Mouse (Mus musculus) midbrain, embryonic 16.5 days (tissue): Measurements from ENCODE around the gene Ppara. TPM values are rescaled to one million over a fixed set of nuclear protein-coding genes. Genes with fewer than 3 reads are reported as not detected.

Experiments
- ATAC-seq: fragments of 200-750 bp; cut with Nextera tagmentation; 2 replicates; pipeline ENCODE4 v1.8.0; 2017; ENCODE audit warnings: moderate TSS enrichment
- H3K27ac ChIP-seq: fragments of 300-500 bp; sonication (generic); 2 replicates; pipeline ENCODE4 v1.5.1; 2014; ENCODE audit warnings: mild to moderate bottlenecking, low read length, mixed read lengths
- H3K27me3 ChIP-seq: fragments of 300-500 bp; sonication (generic); 2 replicates; pipeline ENCODE4 v1.6.1; 2014; ENCODE audit warnings: low read depth, low read length, mixed read lengths; ENCODE audit not compliant: control insufficient read depth, insufficient read depth
- H3K36me3 ChIP-seq: fragments of 300-500 bp; sonication (generic); 2 replicates; pipeline ENCODE4 v1.6.1; 2014; ENCODE audit warnings: mild to moderate bottlenecking, low read length, moderate library complexity, mixed read lengths; ENCODE audit not compliant: control insufficient read depth, insufficient read depth
- H3K4me1 ChIP-seq: fragments of 300-500 bp; sonication (generic); 2 replicates; pipeline ENCODE4 v1.6.1; 2014; ENCODE audit warnings: mild to moderate bottlenecking, low read length, mixed read lengths; ENCODE audit not compliant: control insufficient read depth, insufficient read depth
- H3K4me2 ChIP-seq: fragments of 300-500 bp; sonication (generic); 2 replicates; pipeline ENCODE4 v1.6.1; 2014; ENCODE audit warnings: mild to moderate bottlenecking, low read length, mixed read lengths
- H3K4me3 ChIP-seq: fragments of 300-500 bp; sonication (generic); 2 replicates; pipeline ENCODE4 v1.5.1; 2014; ENCODE audit warnings: low read depth, mild to moderate bottlenecking, low read length, moderate library complexity, mixed read lengths
- H3K9ac ChIP-seq: fragments of 300-500 bp; sonication (generic); 2 replicates; pipeline ENCODE4 v1.6.1; 2014; ENCODE audit warnings: low read depth, low read length, mixed read lengths
- H3K9me3 ChIP-seq: fragments of 300-500 bp; sonication (generic); replicated peaks from 2 replicates; pipeline ENCODE4 v1.6.1; 2014; ENCODE audit warnings: mild to moderate bottlenecking, low read length, mixed read lengths; ENCODE audit not compliant: control insufficient read depth, poor library complexity, severe bottlenecking
- WGBS: fragments of 180-500 bp; shearing (Covaris S2); extraction: QIAGEN DNeasy Blood & Tissue Kit; methylation state at CpG from one replicate; pipeline ENCODE4 v1.1.7; 2014; 5-methylcytosine and 5-hydroxymethylcytosine counted together
- polyA plus RNA-seq: library from polyadenylated mRNA; unstranded; fragments of >200 nt; fragmentation: Nextera tagmentation; extraction: Ambion mirVana; gene quantifications from 2 replicates; pipeline ENCODE4 v1.2.1, GENCODE M21; 2015

The Ppara gene
- polyA plus RNA-seq, 1 experiment from 2014 or later: 1.5 TPM

DNA sequence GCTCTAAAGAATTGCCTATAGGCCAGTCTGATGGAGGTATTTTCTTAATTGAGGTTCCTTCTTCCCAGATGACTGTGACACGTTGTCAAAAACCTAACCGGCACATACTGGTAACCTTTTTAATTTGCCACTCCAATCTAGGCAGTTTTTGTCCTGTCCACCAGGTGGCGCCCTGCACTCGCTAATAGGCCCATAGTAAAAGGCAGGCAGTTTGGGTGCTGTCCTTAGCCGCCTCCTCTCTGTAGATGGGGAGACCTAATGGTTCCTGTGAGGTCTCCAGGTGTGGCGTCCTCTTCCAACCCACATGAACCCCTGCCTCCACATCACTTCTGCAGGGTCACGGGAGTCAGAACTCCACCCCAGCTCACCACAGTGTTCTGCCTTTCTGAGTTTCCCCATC lies 18.7 kb upstream of the Ppara start:
- Histone ChIP-seq H3K9me3 (no peaks in the 10 kb centered on the region), H3K27me3 (no peaks in the 10 kb centered on the region), H3K9ac (no peak overlapping the region), H3K4me3 (no peak overlapping the region), H3K36me3 (no peaks in the 10 kb centered on the region), H3K27ac (no peak overlapping the region), H3K4me1 (no peaks in the 10 kb centered on the region), H3K4me2 (no peak overlapping the region)
- WGBS: 9% methylated on average over 7 of the region's 7 CpGs
- peak; percentile 55; the same call in 1 of the 2 replicates for ATAC-seq

DNA sequence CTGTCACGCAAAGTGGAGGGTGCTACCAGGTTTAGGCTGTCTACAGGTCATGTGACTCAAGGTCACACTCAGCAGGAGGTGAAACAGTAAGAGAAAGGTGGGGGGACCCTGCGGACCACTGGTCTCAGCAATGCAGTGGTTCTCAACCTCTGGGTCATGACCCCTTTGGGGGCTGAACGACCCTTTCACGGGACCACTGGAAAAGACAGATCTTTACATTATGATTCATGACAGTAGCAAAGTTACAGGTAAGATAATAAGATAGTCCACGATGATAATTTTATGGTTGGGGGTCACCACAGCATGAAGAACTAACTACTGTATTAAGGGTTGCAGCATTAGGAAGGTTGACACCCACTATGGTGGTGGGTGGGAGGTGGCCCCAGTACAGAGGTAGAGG lies 18.2 kb upstream of the Ppara start:
- Histone ChIP-seq H3K4me3 (no peak overlapping the region), H3K4me2 (no peak overlapping the region), H3K27me3 (0 out of 2 replicates have a peak, but pooled peaks cover 1% of the 10 kb centered on the region), H3K27ac (no peak overlapping the region), H3K4me1 (no peaks in the 10 kb centered on the region), H3K9ac (no peak overlapping the region), H3K9me3 (no peaks in the 10 kb centered on the region), H3K36me3 (no peaks in the 10 kb centered on the region)
- 82% methylated on average over 5 of the region's 5 CpGs for WGBS
- no peak for ATAC-seq

DNA sequence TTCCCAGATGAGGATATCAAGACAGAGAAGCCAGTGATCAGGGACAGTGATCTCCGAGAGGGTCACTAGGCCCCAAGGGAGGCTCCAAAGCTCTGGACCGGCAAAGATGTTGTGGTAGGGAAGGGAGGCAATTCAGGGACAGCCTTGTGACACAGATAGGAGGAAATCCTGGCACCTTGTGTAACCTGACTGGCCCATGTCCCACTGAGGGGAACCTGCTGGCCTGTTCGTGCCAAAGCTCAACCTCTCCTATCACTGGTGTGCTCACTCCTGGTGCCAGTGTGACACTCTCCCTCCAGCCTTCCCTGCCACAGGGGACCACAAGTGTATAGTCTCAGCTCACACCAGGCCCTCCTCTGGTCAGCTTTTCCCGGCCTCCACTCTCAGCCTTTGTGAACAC lies 17.8 kb upstream of the Ppara start:
- 60% methylated on average over 4 of the region's 4 CpGs for WGBS
- H3K4me1 ChIP-seq: no peaks in the 10 kb centered on the region
- ATAC-seq: no peak

DNA sequence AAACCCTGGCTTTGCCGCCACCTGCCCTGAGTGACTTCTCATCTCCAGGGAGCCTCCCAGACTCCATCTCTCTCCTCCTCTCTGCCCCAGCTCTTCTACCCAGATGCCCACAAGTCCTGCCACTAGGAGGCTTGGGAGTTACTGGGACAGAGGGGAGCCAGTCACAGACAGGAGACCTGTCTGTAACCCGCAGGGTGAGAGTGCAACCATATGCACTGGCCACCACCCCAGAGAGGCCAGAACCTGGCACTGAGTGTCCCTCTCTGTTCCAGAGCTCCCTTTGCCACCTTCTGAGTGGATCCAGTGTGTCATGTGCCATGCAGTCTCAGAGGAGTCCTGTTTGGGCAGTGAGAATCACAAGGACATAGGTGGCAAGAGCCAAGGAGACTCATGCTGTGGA lies 17.0 kb upstream of the Ppara start:
- Histone ChIP-seq H3K27me3 (0 out of 2 replicates have a peak, but pooled peaks cover 2% of the 10 kb centered on the region), H3K4me1 (no peaks in the 10 kb centered on the region), H3K9ac (no peak overlapping the region), H3K36me3 (no peaks in the 10 kb centered on the region), H3K4me2 (no peak overlapping the region), H3K9me3 (no peaks in the 10 kb centered on the region), H3K4me3 (no peak overlapping the region), H3K27ac (no peak overlapping the region)
- ATAC-seq: no peak
- WGBS: 79% methylated on average over 2 of the region's 2 CpGs

More for the DNA sequence above, 17.8 kb upstream of the Ppara start:
- Histone ChIP-seq H3K9ac (no peak overlapping the region), H3K9me3 (no peaks in the 10 kb centered on the region), H3K4me3 (no peak overlapping the region), H3K4me2 (no peak overlapping the region), H3K27ac (no peak overlapping the region), H3K27me3 (0 out of 2 replicates have a peak, but pooled peaks cover 2% of the 10 kb centered on the region), H3K36me3 (no peaks in the 10 kb centered on the region)

DNA sequence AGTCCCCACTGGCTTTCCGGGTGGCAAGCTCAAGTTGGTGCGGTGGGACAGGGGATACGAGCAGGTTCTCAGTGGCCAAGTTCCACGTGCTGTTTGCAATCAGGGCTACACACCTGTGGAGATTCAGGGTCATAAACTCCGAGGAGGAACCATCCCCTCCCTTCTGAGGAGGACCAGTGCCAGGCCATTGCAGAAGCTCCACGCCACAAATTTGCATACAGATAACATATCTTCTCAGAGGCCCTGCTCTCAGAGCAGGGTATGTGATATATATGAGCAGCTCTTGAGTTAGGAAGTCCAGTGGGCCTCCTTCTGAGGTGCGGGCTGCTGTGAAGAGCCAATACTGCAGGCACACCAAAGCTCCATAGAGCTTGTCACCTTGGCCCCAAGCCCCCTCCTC lies 15.8 kb upstream of the Ppara start:
- no peaks in the 10 kb centered on the region for H3K36me3 ChIP-seq
- H3K4me2 ChIP-seq: no peak overlapping the region
- H3K9me3 ChIP-seq: no peaks in the 10 kb centered on the region
- no peak overlapping the region for H3K4me3 ChIP-seq
- 0 out of 2 replicates have a peak, but pooled peaks cover 2% of the 10 kb centered on the region for H3K27me3 ChIP-seq
- H3K4me1 ChIP-seq: no peaks in the 10 kb centered on the region
- no peak overlapping the region for H3K9ac ChIP-seq
- no peak for ATAC-seq
- H3K27ac ChIP-seq: no peak overlapping the region
- 86% methylated on average over 7 of the region's 7 CpGs for whole genome bisulfite sequencing

DNA sequence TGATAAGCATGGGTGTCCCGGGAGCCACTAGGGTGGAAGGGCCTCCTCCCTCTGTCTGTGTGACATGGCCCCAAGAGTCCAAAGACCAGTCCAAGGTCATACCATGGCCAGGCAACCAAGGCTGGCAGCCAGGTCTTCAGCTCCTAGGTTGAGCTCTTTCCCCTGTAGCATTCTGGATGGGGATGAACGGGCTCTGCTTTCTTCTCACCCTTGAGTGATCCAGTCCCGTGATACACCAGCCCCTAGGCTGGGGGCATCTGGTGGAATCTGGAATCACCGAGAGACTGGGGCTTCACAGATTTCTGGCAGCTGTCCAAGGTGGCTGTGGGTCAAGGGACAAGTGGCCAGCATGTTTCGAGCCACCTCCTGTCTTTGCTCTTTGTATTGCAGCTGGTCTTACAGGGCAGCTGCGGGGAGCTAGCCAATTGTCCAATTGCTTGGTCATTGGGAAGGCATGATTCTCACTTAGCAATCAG lies 14.4 kb upstream of the Ppara start:
- Histone ChIP-seq H3K4me2 (no peak overlapping the region), H3K27ac (no peak overlapping the region), H3K9me3 (no peaks in the 10 kb centered on the region), H3K27me3 (0 out of 2 replicates have a peak, but pooled peaks cover 2% of the 10 kb centered on the region), H3K36me3 (no peaks in the 10 kb centered on the region), H3K4me1 (no peaks in the 10 kb centered on the region), H3K9ac (no peak overlapping the region), H3K4me3 (no peak overlapping the region)
- 62% methylated on average over 6 of the region's 6 CpGs for WGBS
- ATAC-seq: no peak

DNA sequence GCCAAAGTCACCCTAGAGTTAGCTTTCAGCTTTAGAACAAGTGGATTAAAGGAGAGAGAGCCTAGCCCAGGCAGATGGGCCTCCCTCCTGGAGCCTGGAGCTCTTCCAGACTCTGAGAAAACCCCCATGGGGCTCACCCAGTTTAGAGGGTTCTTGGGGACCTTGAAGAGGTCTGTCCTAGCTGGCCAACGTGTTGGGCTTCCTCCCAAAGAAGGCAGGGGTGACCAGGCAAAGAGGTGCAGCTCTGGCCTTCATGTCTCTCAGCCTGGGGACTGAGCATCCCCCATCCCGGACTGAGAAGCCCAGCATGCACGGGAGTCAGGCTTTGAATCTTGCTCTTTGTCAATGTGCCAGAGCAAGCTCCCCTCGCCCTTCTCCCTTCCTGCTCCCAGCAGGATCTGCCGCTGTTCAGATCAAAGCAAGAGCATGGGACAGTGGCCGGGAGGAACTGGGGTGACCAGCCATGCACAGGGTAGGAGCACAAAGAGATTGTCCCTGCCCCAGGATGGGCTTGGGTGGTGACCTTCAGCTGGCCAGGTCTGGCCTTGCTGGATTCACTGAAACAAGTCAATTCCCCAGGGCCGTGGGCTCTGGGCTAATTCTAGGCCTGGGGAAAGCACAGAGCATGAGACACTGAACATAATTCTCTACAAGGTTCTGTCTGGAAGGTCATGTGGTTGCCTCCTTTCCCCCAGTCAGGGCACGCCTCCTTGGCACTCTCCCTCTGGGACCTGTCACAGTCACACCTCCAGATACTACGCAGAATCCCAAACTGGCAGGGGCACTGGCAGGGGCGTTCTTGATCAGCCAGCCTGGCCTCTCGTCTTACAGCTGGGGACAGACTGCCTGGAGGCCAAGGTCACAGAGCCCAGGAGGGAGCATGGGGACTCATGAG lies 10.3 kb upstream of the Ppara start:
- H3K9me3 ChIP-seq: no peaks in the 10 kb centered on the region
- H3K27me3 ChIP-seq: peaks cover 2% of the 10 kb centered on the region; the same call in 1 of the 2 replicates
- no peak overlapping the region for H3K4me3 ChIP-seq
- H3K9ac ChIP-seq: no peak overlapping the region
- no peaks in the 10 kb centered on the region for H3K4me1 ChIP-seq
- no peaks in the 10 kb centered on the region for H3K36me3 ChIP-seq
- ATAC-seq: no peak
- no peak overlapping the region for H3K27ac ChIP-seq
- H3K4me2 ChIP-seq: no peak overlapping the region
- WGBS: 48% methylated on average over 11 of the region's 11 CpGs

DNA sequence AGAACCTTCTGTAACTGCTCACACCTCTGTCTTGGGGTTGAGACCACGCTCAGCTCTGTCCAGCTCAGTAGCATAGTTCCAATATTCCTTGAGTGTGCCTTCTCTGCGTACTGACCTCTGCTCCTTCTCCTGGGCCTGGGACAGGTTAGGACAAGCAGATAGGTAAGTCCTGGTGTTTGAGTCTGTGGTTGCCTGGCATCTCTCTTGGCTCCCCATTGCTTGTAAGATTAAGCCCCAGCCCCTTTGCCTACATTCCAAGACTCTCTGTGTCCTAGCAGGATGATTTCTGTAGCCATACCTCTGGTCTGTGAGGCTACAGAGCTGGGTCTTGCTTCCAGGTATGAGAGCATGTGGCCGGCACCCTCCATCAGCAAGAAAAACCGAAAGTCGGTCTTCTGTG lies 6.6 kb upstream of the Ppara start:
- H3K9me3 ChIP-seq: no peaks in the 10 kb centered on the region
- H3K27me3 ChIP-seq: peaks cover 14% of the 10 kb centered on the region
- no peak overlapping the region for H3K9ac ChIP-seq
- no peak overlapping the region for H3K4me3 ChIP-seq
- H3K27ac ChIP-seq: no peak overlapping the region
- ATAC-seq: no peak
- no peaks in the 10 kb centered on the region for H3K36me3 ChIP-seq
- no peaks in the 10 kb centered on the region for H3K4me1 ChIP-seq
- no peak overlapping the region for H3K4me2 ChIP-seq
- 90% methylated on average over 5 of the region's 5 CpGs for WGBS

DNA sequence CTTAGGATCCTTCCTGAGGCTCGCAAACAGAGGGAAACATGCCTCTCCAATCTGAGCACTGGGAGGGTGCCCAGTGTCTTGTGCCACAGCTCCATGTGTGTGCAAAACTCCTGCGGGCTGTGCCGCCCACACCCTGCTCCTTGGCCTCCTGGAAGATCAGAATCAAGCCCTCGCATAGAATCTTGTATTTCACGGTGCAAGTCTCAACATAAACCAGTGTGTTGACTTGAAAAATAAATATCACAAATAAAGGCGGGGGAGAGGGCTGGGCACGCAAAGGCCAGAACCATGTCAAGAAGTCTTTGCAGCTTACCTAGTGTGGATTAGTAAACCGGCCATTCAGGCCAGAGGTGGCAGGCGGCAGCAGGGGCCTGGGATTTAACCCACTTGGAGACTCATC lies 5.5 kb upstream of the Ppara start:
- no peaks in the 10 kb centered on the region for H3K4me1 ChIP-seq
- H3K27ac ChIP-seq: no peak overlapping the region
- 82% methylated on average over 9 of the region's 9 CpGs for WGBS
- no peak overlapping the region for H3K4me3 ChIP-seq
- H3K4me2 ChIP-seq: no peak overlapping the region
- no peaks in the 10 kb centered on the region for H3K9me3 ChIP-seq
- ATAC-seq: no peak
- H3K27me3 ChIP-seq: peaks cover 25% of the 10 kb centered on the region
- no peak overlapping the region for H3K9ac ChIP-seq
- no peaks in the 10 kb centered on the region for H3K36me3 ChIP-seq
